Mouse (Mus musculus): Measurements from ENCODE around the gene Ackr2.

Gene Ackr2

DNA sequence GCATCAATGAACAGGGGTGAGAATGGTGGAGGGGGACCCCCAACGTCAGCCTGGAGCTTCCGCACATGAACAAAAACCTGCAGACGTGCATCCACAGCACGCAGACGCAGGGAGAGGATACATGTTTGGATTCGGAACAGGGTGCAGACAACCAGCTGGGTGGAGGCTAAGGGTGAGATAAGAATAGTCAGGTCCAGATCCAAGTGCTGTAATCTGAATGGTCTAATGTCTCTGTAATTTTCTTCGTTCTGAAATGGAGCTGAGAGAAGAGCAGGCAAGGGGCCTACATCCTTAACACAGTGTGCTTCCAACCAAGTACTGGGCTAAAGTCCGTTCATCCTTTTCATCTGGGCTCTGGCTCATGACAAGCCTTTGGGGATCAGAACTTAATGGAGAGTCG is 6.9 kb upstream of the Ackr2 start:
- DNase-seq (ENCODE audit: low spot score): no peak

DNA sequence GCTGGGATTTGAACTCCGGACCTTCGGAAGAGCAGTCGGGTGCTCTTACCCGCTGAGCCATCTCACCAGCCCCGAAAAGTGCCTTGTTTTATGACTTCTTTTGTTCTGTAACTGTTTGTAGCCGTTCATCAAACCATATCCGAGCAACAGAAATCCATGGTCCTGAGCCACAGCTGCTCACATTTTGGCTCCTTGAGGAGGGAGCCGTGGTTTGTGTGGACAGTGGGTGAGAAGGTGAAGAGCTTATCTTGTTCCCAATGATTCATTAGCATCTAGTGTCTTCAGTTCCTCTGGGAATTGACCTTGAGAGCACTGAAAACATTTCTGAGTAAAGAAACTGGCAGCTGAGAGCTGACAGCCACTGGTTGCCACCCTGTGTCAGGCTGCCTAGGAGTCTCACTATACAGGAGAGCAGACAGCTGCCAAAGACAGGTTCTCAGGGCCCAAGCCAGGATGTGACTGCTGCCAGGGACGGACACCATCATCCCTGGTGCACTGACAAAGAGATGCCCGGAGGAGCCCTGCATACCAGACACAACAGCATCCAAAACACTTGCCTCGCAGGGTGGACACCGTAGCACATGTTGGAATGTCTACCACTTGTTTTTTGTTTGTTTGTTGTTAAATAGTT is 6.0 kb upstream of the Ackr2 start:
- DNase-seq (ENCODE audit: low spot score): no peak

DNA sequence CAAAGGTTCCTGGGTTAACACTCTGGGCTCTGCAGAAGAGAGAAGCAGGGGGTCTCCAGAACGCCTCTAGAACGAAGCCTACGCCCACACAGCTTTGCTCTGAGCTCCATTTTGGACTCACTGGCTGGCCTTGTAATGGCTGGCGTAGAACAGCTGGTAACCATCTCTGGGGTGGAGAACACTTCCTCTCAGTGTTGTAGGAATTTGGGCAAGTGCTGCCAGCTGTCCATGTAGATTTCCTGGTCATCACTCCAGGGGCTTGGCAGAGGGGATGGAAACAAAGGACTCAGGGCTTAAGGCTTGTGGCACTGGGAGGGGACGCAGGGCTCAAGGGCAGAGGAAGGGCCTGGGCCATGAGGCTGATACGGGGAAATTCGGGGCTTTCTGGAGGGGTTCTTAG is 3.7 kb upstream of the Ackr2 start:
- DNase-seq (ENCODE audit: low spot score): no peak

DNA sequence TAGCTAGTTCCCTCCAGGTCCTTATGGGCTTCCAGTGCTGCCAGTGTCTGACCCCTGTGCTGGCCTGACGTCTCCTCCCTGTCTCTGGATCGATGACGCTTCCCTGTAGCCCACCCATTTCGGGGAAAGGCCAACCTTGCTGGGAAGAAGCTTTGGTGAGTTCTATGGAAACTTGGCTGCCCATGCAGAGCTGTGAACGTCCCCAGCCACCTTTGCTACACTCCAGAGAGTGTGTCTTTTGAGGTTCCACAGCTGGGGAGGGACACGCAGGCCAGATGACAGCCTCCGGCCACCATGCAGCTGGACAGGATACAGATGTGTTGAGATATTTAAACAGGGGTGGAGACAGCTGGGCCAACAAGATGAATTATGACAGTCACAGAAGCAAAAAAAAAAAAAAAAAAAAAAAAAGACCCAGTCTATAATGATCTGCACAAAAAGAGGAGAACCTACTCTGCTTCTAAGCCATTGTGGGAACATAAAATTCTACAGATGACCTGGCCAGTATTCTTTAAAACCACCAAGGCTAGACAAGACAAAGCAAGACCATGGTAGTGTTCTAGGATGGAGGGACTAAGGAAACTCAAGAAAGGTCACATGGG is 2.7 kb upstream of the Ackr2 start:
- no peak for DNase-seq (ENCODE audit: low spot score)

DNA sequence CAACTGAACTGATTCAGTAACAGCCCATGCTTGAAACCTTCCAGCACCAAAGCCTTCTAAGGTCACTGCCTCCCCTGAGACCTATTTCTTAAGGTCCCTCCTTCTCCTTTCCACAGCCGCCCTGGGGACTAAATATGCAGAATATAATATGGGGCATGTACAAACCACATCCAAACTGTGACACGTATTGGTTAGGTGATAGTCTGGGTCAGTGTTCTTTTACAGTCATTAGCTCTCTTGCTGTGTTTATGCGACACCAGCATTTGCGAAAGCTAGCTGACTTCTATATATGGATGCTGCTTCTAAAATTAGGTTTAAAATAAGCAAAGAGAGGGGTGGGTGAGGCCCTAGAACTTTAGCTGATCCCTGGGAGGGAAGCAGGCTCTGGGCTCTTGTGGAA is 1.3 kb upstream of the Ackr2 start:
- DNase-seq (ENCODE audit: low spot score): no peak

DNA sequence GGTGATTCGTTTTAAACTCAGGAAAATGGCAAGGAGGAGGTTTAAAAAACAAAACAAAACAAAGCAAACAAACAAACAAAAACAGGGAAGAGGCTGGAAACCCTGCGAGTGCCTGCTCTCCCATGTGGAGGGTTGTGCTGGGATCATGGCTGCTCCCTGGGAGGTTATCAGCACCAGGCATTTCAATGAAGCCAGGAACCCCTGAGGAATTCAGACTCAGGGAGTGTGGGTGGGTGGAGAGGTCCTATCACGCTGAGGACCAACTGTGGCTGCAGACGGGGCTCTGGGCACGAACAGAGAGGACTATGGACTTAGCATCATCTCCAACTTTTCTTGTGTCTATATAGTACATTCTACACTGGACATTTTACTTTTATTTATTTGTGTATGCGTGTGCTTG is 1.2 kb downstream of the Ackr2 start:
- DNase-seq (ENCODE audit: low spot score): no peak

DNA sequence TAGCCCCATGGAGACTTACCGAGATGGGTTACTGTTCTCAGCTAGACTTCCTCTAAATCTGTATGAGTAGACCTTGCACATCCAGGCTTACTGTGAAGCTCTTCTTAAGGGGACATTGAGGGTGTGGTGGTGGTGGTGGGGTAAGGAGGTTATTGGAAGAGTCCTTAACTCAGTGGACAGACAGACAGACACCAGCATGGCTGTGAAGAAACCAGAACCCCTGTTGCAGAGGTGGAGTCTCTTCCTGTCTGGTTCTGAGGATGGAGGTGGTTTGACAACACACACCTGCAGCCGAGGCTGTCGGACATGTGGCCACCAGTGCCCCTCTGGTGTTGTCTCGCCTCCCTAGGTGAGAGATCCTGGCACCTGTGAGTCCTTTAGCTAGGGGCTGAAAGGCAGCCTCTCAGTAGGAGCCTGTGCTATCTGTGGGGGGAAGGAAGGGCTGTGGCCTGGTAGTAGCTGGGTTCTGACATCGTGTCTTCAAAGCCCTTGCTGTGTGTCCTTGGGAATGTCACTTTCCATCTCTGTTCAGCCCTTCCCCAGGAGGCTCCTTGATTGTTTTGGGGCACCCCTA is 2.2 kb downstream of the Ackr2 start:
- DNase-seq (ENCODE audit: low spot score): no peak

DNA sequence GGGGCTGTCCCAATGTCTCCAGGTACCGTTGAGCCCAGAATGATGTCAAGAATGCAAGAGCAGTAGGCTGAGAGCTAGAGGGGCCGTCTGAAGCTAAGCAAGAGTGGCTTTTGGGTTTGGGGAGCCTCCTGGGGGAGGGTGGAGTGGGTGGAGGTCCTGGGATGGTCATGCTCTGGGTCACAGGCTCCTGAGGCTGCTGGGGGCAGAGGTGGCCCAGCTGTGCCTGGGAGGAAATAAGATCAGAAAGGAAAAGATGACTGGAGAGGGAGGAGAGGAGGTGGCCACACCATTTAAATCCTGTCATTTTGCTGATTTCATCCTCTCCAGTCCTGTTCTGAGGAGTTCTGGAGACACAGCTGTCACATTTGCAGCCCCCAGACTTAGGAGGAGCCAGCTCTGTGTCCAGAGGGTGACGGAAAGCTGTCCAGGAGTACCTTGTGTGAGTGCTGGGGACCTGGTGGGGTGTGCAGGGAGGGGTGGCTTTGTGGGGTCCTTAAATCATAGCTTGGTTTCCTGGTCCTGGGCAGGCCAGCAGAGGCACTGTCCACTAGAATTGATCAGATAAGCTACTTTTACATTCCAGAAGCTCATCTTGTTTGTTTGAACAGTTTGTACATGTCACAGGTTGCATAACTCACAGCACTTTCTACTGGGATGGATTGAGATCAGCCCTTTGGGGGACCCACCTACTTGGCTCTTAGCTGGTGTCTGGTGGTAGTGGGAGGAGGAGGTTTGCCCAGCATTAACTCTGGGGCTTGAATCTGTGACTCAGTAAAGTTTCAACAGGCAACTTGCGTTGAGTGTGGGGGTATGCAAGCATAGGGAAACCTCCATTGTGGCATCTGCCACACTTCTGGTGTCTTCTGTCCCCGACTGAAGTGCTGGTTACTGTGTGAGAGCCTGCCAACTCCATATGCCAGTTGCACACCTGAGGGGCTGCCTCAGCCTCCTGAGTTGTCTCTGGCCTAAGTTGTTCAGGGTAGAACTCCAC is 3.9 kb downstream of the Ackr2 start:
- DNase-seq (ENCODE audit: low spot score): no peak

DNA sequence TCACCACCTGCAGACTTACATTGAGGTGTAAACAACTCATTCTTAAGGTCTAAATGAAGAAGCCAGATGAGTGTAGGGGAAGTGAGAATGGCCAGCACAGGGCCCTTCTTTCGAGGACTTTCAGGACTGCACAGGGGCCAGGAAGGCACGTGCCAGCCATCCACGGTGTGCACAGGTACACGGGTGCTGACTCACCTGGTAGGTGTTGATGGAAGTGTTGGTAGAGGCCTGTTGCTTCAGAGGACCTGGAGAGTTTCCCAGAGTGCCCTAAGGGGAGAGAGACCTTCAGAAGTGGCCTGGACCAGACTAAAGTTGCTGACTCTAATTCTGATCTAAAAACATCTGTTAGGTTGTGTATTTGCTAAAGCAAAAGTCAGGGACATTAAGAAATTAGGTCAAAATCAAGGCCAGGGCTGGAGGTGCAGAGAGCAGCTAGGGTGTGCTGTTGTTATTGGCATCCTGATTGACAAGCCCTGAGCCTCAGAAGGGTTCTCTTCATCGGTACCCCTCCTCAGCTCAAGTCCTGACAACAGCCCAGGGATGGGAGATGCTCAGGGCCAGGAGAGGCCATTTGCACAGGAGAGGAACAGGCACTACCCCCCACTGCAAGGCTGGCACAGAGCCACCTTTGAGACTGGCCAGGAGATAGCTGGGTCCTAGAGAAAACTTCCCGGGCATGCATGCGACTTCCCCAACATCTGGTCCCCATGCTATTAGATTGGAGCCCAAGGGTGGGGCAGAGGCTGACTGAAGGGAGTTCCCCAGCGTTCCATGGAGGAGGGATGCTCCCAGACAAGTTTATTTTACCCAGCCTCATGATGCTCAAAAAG is 5.5 kb downstream of the Ackr2 start:
- no peak for DNase-seq (ENCODE audit: low spot score)

DNA sequence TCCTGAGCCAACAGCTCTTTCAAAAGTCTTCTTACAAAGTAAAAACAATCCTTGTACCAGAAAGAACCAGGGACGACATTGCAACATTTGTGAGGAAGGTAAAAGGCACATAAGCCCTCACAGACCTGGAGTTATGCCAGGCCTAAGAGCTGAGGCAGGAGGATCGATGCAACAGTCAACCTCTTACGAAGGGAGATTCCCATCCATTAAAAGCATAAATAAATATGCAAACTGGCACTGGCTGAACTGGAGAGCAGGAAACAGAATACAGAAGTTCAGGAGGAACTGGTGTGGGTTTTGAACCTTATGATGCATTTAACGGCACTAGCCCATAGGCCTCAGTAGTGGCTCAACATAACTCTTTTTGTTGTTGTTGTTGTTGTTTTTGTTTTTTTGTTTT is 6.2 kb downstream of the Ackr2 start:
- no peak for DNase-seq (ENCODE audit: low spot score)

DNA sequence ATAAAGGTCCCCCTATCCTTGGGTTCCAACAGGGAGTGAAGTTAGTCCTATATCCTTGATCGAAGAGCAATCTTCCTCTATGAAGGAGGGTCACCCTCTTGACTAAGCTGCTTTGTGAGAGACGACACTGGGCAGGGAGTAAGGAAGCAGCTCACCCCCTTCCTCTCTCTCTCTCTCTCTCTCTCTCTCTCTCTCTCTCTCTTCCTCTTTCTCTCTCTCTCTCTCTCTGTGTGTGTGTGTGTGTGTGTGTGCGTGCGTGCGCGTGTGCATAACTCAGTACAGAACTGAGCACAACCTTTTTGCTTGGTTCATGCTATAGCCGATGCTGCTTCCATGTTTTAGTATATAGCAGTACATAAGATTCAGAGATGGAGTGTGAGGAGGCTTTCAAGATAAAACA is 6.8 kb downstream of the Ackr2 start:
- DNase-seq (ENCODE audit: low spot score): no peak

DNA sequence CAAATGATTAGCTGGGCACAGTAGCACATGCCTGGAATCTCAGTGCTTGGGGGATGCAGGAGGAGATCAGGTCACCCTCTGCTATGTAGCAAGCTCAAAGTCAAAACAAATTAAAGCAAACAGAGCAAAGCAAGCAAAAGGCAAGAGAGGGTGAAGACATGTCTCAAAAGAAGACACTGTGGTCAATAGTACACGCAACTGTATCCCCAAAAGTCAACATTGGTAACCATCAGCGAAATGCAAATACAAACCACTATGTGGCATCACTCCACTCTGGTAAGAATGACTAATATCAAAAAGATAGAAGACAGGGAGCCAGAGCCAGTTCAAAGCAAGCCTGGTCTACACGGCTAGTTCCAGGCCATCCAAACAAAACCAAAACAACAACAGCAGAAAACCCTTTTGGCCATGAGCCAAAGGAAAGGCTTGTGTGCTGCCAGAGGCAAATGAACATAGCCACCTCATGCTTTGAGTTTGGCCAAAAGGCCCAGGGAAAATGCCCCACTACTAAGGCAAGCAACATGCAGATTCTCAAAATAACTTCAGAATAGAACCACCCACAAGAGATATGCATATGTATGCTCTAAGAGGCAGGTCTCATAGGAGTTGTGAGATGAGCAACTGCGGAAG is 7.5 kb downstream of the Ackr2 start:
- DNase-seq (ENCODE audit: low spot score): no peak

DNA sequence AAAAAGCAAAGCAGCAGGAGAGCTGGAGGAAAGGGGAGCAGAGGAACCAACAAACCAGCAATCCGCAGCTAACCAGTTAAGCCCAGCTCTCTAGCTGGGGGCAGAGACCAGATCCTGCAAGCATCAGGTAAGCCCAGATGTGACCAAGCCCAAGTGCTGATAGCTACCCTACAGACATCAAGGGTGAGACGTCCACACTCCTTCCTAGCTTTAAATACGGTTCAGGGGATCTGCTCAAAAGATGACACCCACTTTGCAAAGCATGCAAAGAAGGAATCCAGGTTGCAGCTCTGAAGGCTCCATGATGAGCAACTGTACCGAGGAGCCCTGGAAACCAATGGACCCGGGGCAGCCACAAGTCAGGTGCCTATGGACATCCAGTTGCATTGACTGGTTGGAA is 8.3 kb downstream of the Ackr2 start:
- DNase-seq (ENCODE audit: low spot score): no peak

DNA sequence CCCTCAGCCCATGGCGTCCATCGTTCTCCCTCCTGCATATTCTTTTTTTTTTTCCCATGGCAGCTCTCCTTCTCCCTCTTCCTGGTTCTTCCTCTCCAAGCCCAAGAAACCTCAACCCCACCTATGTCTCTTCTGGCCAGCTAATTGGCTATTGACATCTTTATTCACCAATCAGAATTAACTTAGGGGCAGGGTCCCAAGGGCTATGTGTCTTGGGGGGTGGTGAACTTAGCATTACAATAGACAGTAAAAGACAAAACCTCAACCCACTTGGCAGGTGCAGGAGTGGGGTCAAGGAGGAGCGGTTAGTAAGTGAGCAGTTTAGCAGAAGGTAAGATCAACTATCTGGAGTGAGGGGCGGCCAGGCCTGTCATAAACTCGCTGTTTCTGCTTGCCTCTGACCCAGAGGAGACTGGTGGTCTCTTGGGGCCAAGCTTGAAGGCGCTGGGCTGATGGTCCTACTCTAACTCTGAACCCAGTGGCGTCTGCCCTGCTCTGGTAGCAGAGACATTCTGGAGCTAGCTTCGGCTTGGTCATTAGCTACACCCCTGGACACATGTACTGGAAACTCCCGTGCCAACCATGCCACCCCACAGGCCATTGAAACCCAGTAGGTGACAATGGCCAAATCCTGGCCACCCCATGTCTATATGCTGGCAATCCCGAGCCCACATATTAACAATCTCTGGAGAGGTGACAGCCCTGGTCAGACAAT is 9.4 kb downstream of the Ackr2 start:
- no peak for DNase-seq (ENCODE audit: low spot score)

DNA sequence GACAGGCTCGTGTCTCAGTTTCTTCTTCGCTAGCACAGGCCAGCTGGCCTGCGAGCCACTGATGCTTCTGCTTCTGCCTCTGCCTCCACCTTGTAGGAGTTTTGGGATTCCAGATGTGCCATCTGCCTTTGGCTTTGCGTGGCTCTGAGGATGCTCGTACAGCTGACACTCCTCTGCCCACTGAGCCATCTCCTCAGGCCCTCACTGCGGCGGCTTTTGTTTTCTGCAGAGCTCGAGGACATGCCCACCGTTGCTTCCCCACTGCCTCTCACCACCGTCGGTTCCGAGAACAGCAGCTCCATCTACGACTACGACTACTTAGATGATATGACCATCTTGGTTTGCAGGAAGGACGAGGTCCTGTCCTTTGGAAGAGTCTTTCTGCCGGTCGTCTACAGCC is 10.2 kb downstream of the Ackr2 start:
- no peak for DNase-seq (ENCODE audit: low spot score)

DNA sequence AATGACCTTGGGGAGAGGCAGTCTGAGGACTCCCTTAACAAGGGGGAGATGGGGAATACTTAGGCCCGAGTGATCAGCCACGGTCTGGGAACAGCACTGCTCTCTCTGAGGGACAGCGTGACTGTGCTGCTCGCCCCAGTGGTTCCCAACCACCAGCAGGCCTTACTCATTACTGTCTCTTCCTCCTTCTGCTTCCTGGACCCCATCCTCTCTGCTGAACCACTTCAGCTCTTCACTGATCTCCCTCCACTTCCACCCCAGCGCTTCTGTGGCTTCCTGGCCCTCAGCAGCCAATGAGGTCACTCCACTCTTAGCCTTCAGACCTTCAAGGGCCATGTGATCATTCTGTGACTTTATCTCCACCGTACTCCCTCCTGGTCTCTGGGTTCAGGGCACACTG is 11.5 kb downstream of the Ackr2 start:
- no peak for DNase-seq (ENCODE audit: low spot score)

DNA sequence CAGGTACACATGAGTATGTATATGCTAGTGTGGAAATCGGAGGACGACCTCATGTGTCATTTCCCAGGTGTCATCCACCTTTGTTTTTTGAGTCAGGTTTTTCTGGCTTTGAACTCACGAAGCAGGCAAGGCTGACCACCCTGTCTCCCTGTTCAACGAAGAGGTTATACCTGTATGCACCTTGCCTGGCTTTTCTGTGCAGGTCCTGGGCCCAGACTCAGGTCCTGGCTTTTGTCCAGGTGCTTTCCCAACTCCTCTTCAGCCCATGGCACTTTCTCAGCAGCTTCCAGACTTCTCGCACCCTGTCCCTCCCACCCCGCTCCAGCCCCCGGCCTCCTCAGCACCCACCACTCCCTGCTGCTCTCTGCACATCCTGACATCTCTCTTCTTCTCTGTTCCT is 13.0 kb downstream of the Ackr2 start:
- DNase-seq (ENCODE audit: low spot score): no peak

DNA sequence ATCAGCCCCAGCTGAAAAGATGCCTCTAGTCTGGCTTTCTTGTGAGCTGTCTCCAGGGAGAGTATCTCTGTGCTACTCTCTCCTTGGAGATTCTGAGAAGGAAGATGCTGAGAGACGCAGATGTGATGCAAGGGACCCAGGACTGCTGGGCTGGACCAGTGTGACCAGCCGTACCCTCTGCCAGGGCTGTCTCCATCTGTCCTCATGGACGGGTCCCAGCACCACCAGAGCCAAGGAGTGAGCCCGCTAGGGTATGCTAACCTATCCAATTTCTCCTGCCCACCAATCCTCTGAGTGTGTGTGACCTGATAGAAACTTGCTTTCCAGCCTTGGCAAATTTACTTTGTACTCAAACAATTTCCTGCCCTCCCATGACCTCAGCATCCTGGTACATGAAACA is 14.6 kb downstream of the Ackr2 start:
- DNase-seq (ENCODE audit: low spot score): no peak

DNA sequence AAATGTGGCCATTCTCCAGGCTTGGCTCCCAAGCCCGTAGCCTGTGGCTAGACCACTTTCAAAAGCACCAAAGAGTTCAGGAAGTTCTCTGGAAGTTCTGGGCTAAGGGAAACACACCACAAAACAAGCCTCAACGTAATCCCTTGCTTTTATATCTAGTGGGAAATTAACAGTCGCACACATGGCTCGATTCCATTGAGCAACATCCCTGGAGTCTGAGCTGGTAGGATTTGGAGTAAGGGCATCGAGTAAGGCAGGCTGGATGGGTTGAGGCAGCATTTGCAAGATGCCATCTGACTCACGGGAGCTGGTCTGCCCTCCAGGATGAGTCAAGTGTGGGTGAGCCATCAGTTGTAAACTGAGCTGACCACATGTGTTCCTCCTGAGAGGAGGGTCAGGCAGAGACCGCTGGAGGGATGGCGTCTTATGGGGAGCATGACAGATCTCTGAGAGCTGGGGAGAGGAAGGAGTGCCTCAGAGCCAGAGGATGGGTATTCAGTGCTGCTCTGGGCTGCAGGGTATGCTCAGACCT is 16.1 kb downstream of the Ackr2 start:
- no peak for DNase-seq (ENCODE audit: low spot score)

DNA sequence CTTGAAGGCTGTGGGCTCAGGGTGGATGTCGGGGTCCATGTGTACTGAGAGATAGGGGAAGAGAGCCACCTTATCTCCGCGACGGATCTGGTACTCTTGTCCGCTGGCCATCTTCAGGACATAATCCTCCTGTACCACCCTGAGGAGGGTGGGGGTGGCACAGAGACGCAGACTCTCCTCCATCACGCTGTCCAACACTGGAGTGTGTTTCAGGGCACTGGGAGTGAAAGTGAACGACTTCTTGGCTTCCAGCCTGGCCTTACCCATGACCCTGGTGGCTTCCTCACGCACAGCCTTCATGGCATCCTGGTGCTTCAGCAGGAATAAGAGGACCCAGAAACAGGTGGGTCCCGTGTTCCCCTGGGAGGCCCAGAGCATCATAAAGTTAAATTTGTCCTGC is 16.9 kb downstream of the Ackr2 start:
- DNase-seq (ENCODE audit: low spot score): no peak

DNA sequence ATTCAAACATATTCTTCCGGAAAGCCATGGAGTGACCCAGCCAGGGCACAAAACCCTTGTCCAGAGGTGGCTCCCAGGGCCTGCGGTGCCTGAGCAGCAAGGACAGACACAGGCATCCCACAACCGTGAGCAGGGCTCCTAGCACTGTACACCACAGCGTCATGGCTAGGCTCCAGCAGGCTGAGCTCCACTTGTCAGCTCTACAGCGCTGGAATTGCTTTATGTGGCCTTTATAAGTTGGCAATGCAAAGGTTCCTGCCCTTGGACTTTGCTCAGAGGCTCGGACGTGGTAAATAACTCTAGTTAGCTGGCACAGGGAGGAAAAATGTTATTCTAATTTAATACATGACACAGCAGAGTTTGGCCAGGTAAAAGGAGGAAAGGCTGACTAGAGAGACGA is 17.9 kb downstream of the Ackr2 start, which contains the start of gene Cyp8b1:
Gene Cyp8b1, minus strand, starts transcription at position 204 of the 400 bp plus-strand sequence.
- no peak for DNase-seq (ENCODE audit: low spot score)

Measured in T-cell, adult 2 months (primary cell).